ENCODE assay signal across 8 mouse cellular contexts in genomic region chr11:102228191-102228545, GRCm38 (mm10). TPM values are rescaled to one million over a fixed set of nuclear protein-coding genes. Genes with fewer than 3 reads are reported as not detected.
DNase-seq lines count a peak whose midpoint lies in the region; ATAC-seq and TF ChIP-seq lines count a peak whose summit lies in the region.
"Had no signal": no experiment of that assay in that cellular context is flagged by ENCODE, and none has a peak within 500 bp of the region (broad histone marks: within the 10 kb centered on the region; RNA-seq: fewer than 3 reads in every experiment).

No protein-coding gene starts in this region.

- 26% methylated on average over 9 of the region's 9 CpGs for WGBS in intestine, embryonic 16.5 days
- 22% methylated on average over 9 of the region's 9 CpGs for WGBS in neural tube, embryonic 14.5 days

- peak overlapping the region; percentile 91 for H3K4me3 ChIP-seq in layer of hippocampus, adult 2 months
- peak overlapping the region; percentile 70 for H3K4me3 ChIP-seq in embryonic fibroblast, embryonic 13.5 days (ENCODE audit: insufficient read depth, low read length)
- peak overlapping the region; percentile 81 for H3K4me3 ChIP-seq in intestine, embryonic 16.5 days (ENCODE audit: low read length)
- H3K4me3 ChIP-seq in neural tube, embryonic 14.5 days (ENCODE audit: low read depth, low read length), result peak overlapping the region; percentile 86

- TF ChIP-seq CTCF in layer of hippocampus, adult 2 months (conservative IDR thresholded peaks at IDR 0.05), result no peak
- no peak for TF ChIP-seq CTCF in embryonic fibroblast, embryonic 13.5 days (IDR thresholded peaks at IDR 0.05; ENCODE audit: borderline replicate concordance, insufficient read depth, low read length)

- no peak for ATAC-seq in intestine, embryonic 16.5 days
- peak; percentile 12 for ATAC-seq in neural tube, embryonic 14.5 days (ENCODE audit: low read depth)
- ATAC-seq: Patski had no signal

- peak overlapping the region; percentile 79 for H3K27ac ChIP-seq in layer of hippocampus, adult 2 months
- H3K27ac ChIP-seq in embryonic fibroblast, embryonic 13.5 days (ENCODE audit: insufficient read depth, low read length), result no peak overlapping the region
- H3K27ac ChIP-seq in intestine, embryonic 16.5 days (ENCODE audit: low read length), result peak overlapping the region; percentile 47; the same call in 1 of the 2 replicates
- peak overlapping the region; percentile 94 for H3K27ac ChIP-seq in neural tube, embryonic 14.5 days (ENCODE audit: low read depth, low read length)

- DNase-seq in layer of hippocampus, adult 2 months (ENCODE audit: low spot score in 2 of 2), result no peak
- DNase-seq in layer of hippocampus, adult 9-11 months, result no peak
- no peak for DNase-seq in spleen, postnatal 14 days (ENCODE audit: low spot score in 2 of 2)
- no peak for DNase-seq in adrenal gland, adult 2 months

- peak overlapping the region; percentile 83 for H3K4me2 ChIP-seq in intestine, embryonic 16.5 days (ENCODE audit: low read depth, low read length)
- peak overlapping the region; percentile 91 for H3K4me2 ChIP-seq in neural tube, embryonic 14.5 days (ENCODE audit: low read depth, low read length)

- peak overlapping the region; percentile 88 for H3K9ac ChIP-seq in intestine, embryonic 16.5 days (ENCODE audit: low read depth, low read length)
- H3K9ac ChIP-seq in neural tube, embryonic 14.5 days (replicated peaks; ENCODE audit: low read depth, low read length), result peak overlapping the region; percentile 94

- peaks cover 19% of the 10 kb centered on the region for H3K4me1 ChIP-seq in embryonic fibroblast, embryonic 13.5 days (ENCODE audit: control insufficient read depth, insufficient read depth, low read length)
- H3K4me1 ChIP-seq in intestine, embryonic 16.5 days (ENCODE audit: control insufficient read depth, insufficient read depth, low read length), result peaks cover 44% of the 10 kb centered on the region
- H3K4me1 ChIP-seq in neural tube, embryonic 14.5 days (ENCODE audit: control insufficient read depth, insufficient read depth, low read length), result peaks cover 47% of the 10 kb centered on the region

- H3K27me3 ChIP-seq in intestine, embryonic 16.5 days (replicated peaks; ENCODE audit: control insufficient read depth, insufficient read depth, low read length), result no peaks in the 10 kb centered on the region
- no peaks in the 10 kb centered on the region for H3K27me3 ChIP-seq in neural tube, embryonic 14.5 days (ENCODE audit: control insufficient read depth, insufficient read depth, low read length)

- no peak for TF ChIP-seq POLR2A in embryonic fibroblast, embryonic 13.5 days (IDR thresholded peaks at IDR 0.05; ENCODE audit: low read depth, low read length)

- no peaks in the 10 kb centered on the region for H3K36me3 ChIP-seq in intestine, embryonic 16.5 days (ENCODE audit: control insufficient read depth, insufficient read depth, low read length)
- no peaks in the 10 kb centered on the region for H3K36me3 ChIP-seq in neural tube, embryonic 14.5 days (ENCODE audit: control insufficient read depth, insufficient read depth, low read length)

- no peaks in the 10 kb centered on the region for H3K9me3 ChIP-seq in intestine, embryonic 16.5 days (ENCODE audit: control insufficient read depth, low read length)
- H3K9me3 ChIP-seq in neural tube, embryonic 14.5 days (ENCODE audit: control insufficient read depth, low read length), result no peaks in the 10 kb centered on the region

RNA-seq across cellular contexts. Expression of gene Hdac5, which starts 1.8 kb away (rescaled TPM):
- total RNA-seq in layer of hippocampus, adult 2 months (2021), result 100 to 1,000 TPM; 233 to 243 TPM
- 47.8 and 54.9 TPM in 2 replicates for polyA plus RNA-seq in embryonic fibroblast, embryonic 13.5 days (2011; ENCODE audit: insufficient read length, low read depth, missing spikeins)
- 54.8 and 55.5 TPM in 2 replicates for polyA plus RNA-seq in intestine, embryonic 16.5 days (2015; fragmentation: Nextera tagmentation; extraction: Ambion mirVana)
- 44.2 and 47.3 TPM in 2 replicates for polyA plus RNA-seq in neural tube, embryonic 14.5 days (2014; fragmentation: Nextera tagmentation; extraction: Ambion mirVana)
- total RNA-seq in adrenal gland, adult 2 months (2021), result 100 to 1,000 TPM in 1 of 2 experiments, 10 to 100 TPM in 1; 67.8 to 127 TPM
- 99.3 and 131 TPM in 2 replicates for polyA plus RNA-seq in adrenal gland, adult 2 months (2012; rRNA removed)

RNA-seq across cellular contexts. Expression of gene BC030867, which starts 20.5 kb away (rescaled TPM):
- total RNA-seq in layer of hippocampus, adult 2 months (2021), result 1 to 10 TPM; 1.0 to 1.1 TPM
- polyA plus RNA-seq in embryonic fibroblast, embryonic 13.5 days (2011; ENCODE audit: insufficient read length, low read depth, missing spikeins), result 6.5 and 10.2 TPM in 2 replicates
- 12.4 and 15.9 TPM in 2 replicates for polyA plus RNA-seq in intestine, embryonic 16.5 days (2015; fragmentation: Nextera tagmentation; extraction: Ambion mirVana)
- polyA plus RNA-seq in neural tube, embryonic 14.5 days (2014; fragmentation: Nextera tagmentation; extraction: Ambion mirVana), result 1.4 and 1.5 TPM in 2 replicates
- total RNA-seq in adrenal gland, adult 2 months (2021), result under 1 TPM; 0.35 to 0.93 TPM
- polyA plus RNA-seq in adrenal gland, adult 2 months (2012; rRNA removed), result 1.2 and 1.6 TPM in 2 replicates

RNA-seq across cellular contexts. Expression of gene G6pc3, which starts 38.7 kb away (rescaled TPM):
- 10 to 100 TPM; 58.2 to 59.7 TPM for total RNA-seq in layer of hippocampus, adult 2 months (2021)
- polyA plus RNA-seq in embryonic fibroblast, embryonic 13.5 days (2011; ENCODE audit: insufficient read length, low read depth, missing spikeins), result 37.9 and 40.0 TPM in 2 replicates
- polyA plus RNA-seq in intestine, embryonic 16.5 days (2015; fragmentation: Nextera tagmentation; extraction: Ambion mirVana), result 26.7 and 32.1 TPM in 2 replicates
- 32.5 and 42.5 TPM in 2 replicates for polyA plus RNA-seq in neural tube, embryonic 14.5 days (2014; fragmentation: Nextera tagmentation; extraction: Ambion mirVana)
- 100 to 1,000 TPM; 140 to 149 TPM for total RNA-seq in adrenal gland, adult 2 months (2021)
- polyA plus RNA-seq in adrenal gland, adult 2 months (2012; rRNA removed), result 254 and 297 TPM in 2 replicates

RNA-seq across cellular contexts. Expression of gene Asb16, which starts 40.4 kb away (rescaled TPM):
- total RNA-seq in layer of hippocampus, adult 2 months (2021), result 1 to 10 TPM; 2.0 TPM
- 0.37 and 0.45 TPM in 2 replicates for polyA plus RNA-seq in embryonic fibroblast, embryonic 13.5 days (2011; ENCODE audit: insufficient read length, low read depth, missing spikeins)
- polyA plus RNA-seq in intestine, embryonic 16.5 days (2015; fragmentation: Nextera tagmentation; extraction: Ambion mirVana), result 0.05 TPM in 2 replicates
- polyA plus RNA-seq in neural tube, embryonic 14.5 days (2014; fragmentation: Nextera tagmentation; extraction: Ambion mirVana), result 0.12 and 0.23 TPM in 2 replicates
- under 1 TPM; 0.12 to 0.45 TPM for total RNA-seq in adrenal gland, adult 2 months (2021)
- 0.75 and 0.95 TPM in 2 replicates for polyA plus RNA-seq in adrenal gland, adult 2 months (2012; rRNA removed)

RNA-seq across cellular contexts. Expression of gene Lsm12, which starts 43.1 kb away (rescaled TPM):
- total RNA-seq in layer of hippocampus, adult 2 months (2021), result 10 to 100 TPM; 56.6 to 56.9 TPM
- 113 and 124 TPM in 2 replicates for polyA plus RNA-seq in embryonic fibroblast, embryonic 13.5 days (2011; ENCODE audit: insufficient read length, low read depth, missing spikeins)
- 87.9 and 115 TPM in 2 replicates for polyA plus RNA-seq in intestine, embryonic 16.5 days (2015; fragmentation: Nextera tagmentation; extraction: Ambion mirVana)
- 74.4 and 77.5 TPM in 2 replicates for polyA plus RNA-seq in neural tube, embryonic 14.5 days (2014; fragmentation: Nextera tagmentation; extraction: Ambion mirVana)
- total RNA-seq in adrenal gland, adult 2 months (2021), result 100 to 1,000 TPM in 1 of 2 experiments, 10 to 100 TPM in 1; 82.6 to 108 TPM
- 35.8 and 40.1 TPM in 2 replicates for polyA plus RNA-seq in adrenal gland, adult 2 months (2012; rRNA removed)
